ENCODE assay signal across 22 mouse cellular contexts in genomic region chr1:91537786-91538569, GRCm38 (mm10). TPM values are rescaled to one million over a fixed set of nuclear protein-coding genes. Genes with fewer than 3 reads are reported as not detected.
DNase-seq lines count a peak whose midpoint lies in the region; ATAC-seq and TF ChIP-seq lines count a peak whose summit lies in the region.
"Had no signal": no experiment of that assay in that cellular context is flagged by ENCODE, and none has a peak within 500 bp of the region (broad histone marks: within the 10 kb centered on the region; RNA-seq: fewer than 3 reads in every experiment).

No protein-coding gene starts in this region.

- H3K4me3 ChIP-seq in lung, embryonic 15.5 days = no peak overlapping the region
- H3K4me3 ChIP-seq in MEL (ENCODE audit: control insufficient read depth in 1 of 2, insufficient read depth in 1 of 2, low read depth in 2 of 2, low read length in 2 of 2) = peak overlapping the region; percentile 33 to 93
- no peak overlapping the region for H3K4me3 ChIP-seq in liver, embryonic 11.5 days (ENCODE audit: low read depth, low read length)
- no peak overlapping the region for H3K4me3 ChIP-seq in forebrain, embryonic 13.5 days
- H3K4me3 ChIP-seq: heart, embryonic 15.5 days; hindbrain, embryonic 10.5 days; limb, embryonic 13.5 days; midbrain, embryonic 10.5 days; neural tube, embryonic 12.5 days had no signal

- peak; percentile 50 to 70; a peak in 2 of 4 replicates for TF ChIP-seq POLR2A in MEL (IDR thresholded peaks at IDR 0.05; ENCODE audit: control insufficient read depth in 1 of 2, insufficient read depth in 1 of 2, low read depth in 1 of 2, low read length in 2 of 2, poor library complexity in 1 of 2)

- peaks cover 20% of the 10 kb centered on the region for H3K4me1 ChIP-seq in lung, embryonic 15.5 days
- peaks cover 21 to 44% of the 10 kb centered on the region in 2 experiments for H3K4me1 ChIP-seq in MEL (ENCODE audit: control insufficient read depth in 1 of 2, insufficient read depth in 2 of 2, low read length in 2 of 2)
- peaks cover 28% of the 10 kb centered on the region for H3K4me1 ChIP-seq in liver, embryonic 11.5 days (replicated peaks; ENCODE audit: control insufficient read depth, insufficient read depth, low read length)
- H3K4me1 ChIP-seq in forebrain, embryonic 13.5 days = peaks cover 21% of the 10 kb centered on the region

- WGBS in lung, embryonic 15.5 days = 13% methylated on average over 13 of the region's 22 CpGs
- 31% methylated on average over 22 of the region's 22 CpGs for WGBS in liver, embryonic 11.5 days
- 20% methylated on average over 15 of the region's 22 CpGs for WGBS in forebrain, embryonic 13.5 days

- no peaks in the 10 kb centered on the region for H3K36me3 ChIP-seq in lung, embryonic 15.5 days
- H3K36me3 ChIP-seq in MEL (ENCODE audit: control insufficient read depth in 1 of 2, insufficient read depth in 2 of 2, low read length in 2 of 2) = peaks cover 0 to 40% of the 10 kb centered on the region in 2 experiments; a peak in 2 of 4 replicates
- no peaks in the 10 kb centered on the region for H3K36me3 ChIP-seq in liver, embryonic 11.5 days (ENCODE audit: control insufficient read depth, insufficient read depth, low read length)
- H3K36me3 ChIP-seq in forebrain, embryonic 13.5 days (ENCODE audit: poor library complexity, severe bottlenecking) = 0 out of 2 replicates have a peak, but pooled peaks cover 3% of the 10 kb centered on the region
- H3K36me3 ChIP-seq: heart, embryonic 15.5 days; limb, embryonic 13.5 days; midbrain, embryonic 10.5 days; neural tube, embryonic 12.5 days had no signal

- H3K79me2 ChIP-seq in MEL (ENCODE audit: control insufficient read depth, insufficient read depth, low read length, poor library complexity) = peaks cover 20% of the 10 kb centered on the region

- TF ChIP-seq RAD21 in MEL (IDR thresholded peaks at IDR 0.05; ENCODE audit: low read depth, low read length) = peak; percentile 4; the same call in 1 of the 2 replicates

- no peaks in the 10 kb centered on the region for H3K9me3 ChIP-seq in lung, embryonic 15.5 days
- no peaks in the 10 kb centered on the region for H3K9me3 ChIP-seq in MEL (replicated peaks; ENCODE audit: insufficient read depth, low read length)
- H3K9me3 ChIP-seq in liver, embryonic 11.5 days (ENCODE audit: control insufficient read depth, low read length) = no peaks in the 10 kb centered on the region
- H3K9me3 ChIP-seq in forebrain, embryonic 13.5 days (replicated peaks) = no peaks in the 10 kb centered on the region
- H3K9me3 ChIP-seq: heart, embryonic 15.5 days; hindbrain, embryonic 10.5 days; limb, embryonic 13.5 days; midbrain, embryonic 10.5 days; neural tube, embryonic 12.5 days had no signal

- peaks cover 16% of the 10 kb centered on the region for H3K27me3 ChIP-seq in lung, embryonic 15.5 days
- H3K27me3 ChIP-seq in MEL (ENCODE audit: control insufficient read depth in 1 of 2, insufficient read depth in 2 of 2, low read length in 2 of 2) = no peaks in the 10 kb centered on the region
- H3K27me3 ChIP-seq in liver, embryonic 11.5 days (replicated peaks; ENCODE audit: control insufficient read depth, insufficient read depth, low read length) = no peaks in the 10 kb centered on the region
- peaks cover 30% of the 10 kb centered on the region for H3K27me3 ChIP-seq in forebrain, embryonic 13.5 days

- no peak overlapping the region for H3K4me2 ChIP-seq in lung, embryonic 15.5 days
- H3K4me2 ChIP-seq in liver, embryonic 11.5 days = peak overlapping the region; percentile 95
- H3K4me2 ChIP-seq in forebrain, embryonic 13.5 days = no peak overlapping the region
- H3K4me2 ChIP-seq: heart, embryonic 15.5 days; limb, embryonic 13.5 days; neural tube, embryonic 12.5 days had no signal

- no peak for TF ChIP-seq EP300 in MEL (IDR thresholded peaks at IDR 0.05; ENCODE audit: low read depth in 1 of 2, low read length in 2 of 2)

- DNase-seq in lung, postnatal 4 days = no peak
- DNase-seq in MEL (ENCODE audit: low read depth, low spot score) = peak; percentile 83
- peak; percentile 37 for DNase-seq in liver, embryonic 11.5 days (ENCODE audit: low spot score)
- peak; percentile 56 for DNase-seq in yolk sac, embryonic 10.5 days (ENCODE audit: low spot score)
- DNase-seq in spleen, postnatal 10 days (ENCODE audit: low spot score in 2 of 2) = no peak
- DNase-seq: cerebellum, postnatal 10 days; gastrocnemius, postnatal 25 days; kidney, adult 2 months; kidney, postnatal 36 days; layer of hippocampus, adult 9-11 months; lung, postnatal 36 days; right cerebral cortex, postnatal 14 days; thymus, postnatal 4 days had no signal

- TF ChIP-seq CTCF in MEL (IDR thresholded peaks at IDR 0.05 in 2 of 3, conservative IDR thresholded peaks at IDR 0.05 in 1 of 3; ENCODE audit: control insufficient read depth in 1 of 3, insufficient read depth in 1 of 3, low read depth in 2 of 3, low read length in 3 of 3, poor library complexity in 1 of 3, severe bottlenecking in 1 of 3) = peak in 1 of 3 experiments; percentile 26; a peak in 1 of 6 replicates

- no peak overlapping the region for H3K9ac ChIP-seq in lung, embryonic 15.5 days
- peak overlapping the region; percentile 77 for H3K9ac ChIP-seq in MEL (ENCODE audit: control insufficient read depth, low read depth, low read length, poor library complexity, severe bottlenecking)
- H3K9ac ChIP-seq in liver, embryonic 11.5 days (ENCODE audit: low read depth, low read length) = peak overlapping the region; percentile 15; the same call in 1 of the 2 replicates
- no peak overlapping the region for H3K9ac ChIP-seq in forebrain, embryonic 13.5 days
- H3K9ac ChIP-seq: heart, embryonic 15.5 days; limb, embryonic 13.5 days; neural tube, embryonic 12.5 days had no signal

- no peak for ATAC-seq in lung, embryonic 15.5 days (ENCODE audit: borderline replicate concordance, extremely low read depth, low FRiP score, low TSS enrichment)
- ATAC-seq in liver, embryonic 11.5 days (replicated peaks; ENCODE audit: low FRiP score) = no peak
- ATAC-seq in forebrain, embryonic 13.5 days = no peak
- ATAC-seq: activated CD4-positive, CD25-positive, alpha-beta regulatory T cell, adult 4 months; forebrain, embryonic 14.5 days had no signal

- peak overlapping the region; percentile 69 for H3K27ac ChIP-seq in lung, embryonic 15.5 days
- peak overlapping the region; percentile 90 for H3K27ac ChIP-seq in MEL (ENCODE audit: control insufficient read depth, low read depth, low read length)
- H3K27ac ChIP-seq in liver, embryonic 11.5 days (ENCODE audit: low read depth, low read length) = peak overlapping the region; percentile 93
- no peak overlapping the region for H3K27ac ChIP-seq in forebrain, embryonic 13.5 days
- H3K27ac ChIP-seq: heart, embryonic 15.5 days; hindbrain, embryonic 10.5 days; limb, embryonic 13.5 days; midbrain, embryonic 10.5 days; neural tube, embryonic 12.5 days had no signal

TF ChIP-seq in MEL, 35 proteins besides CTCF, POLR2A, EP300 and RAD21:
- TF ChIP-seq USF1 (IDR thresholded peaks at IDR 0.05; ENCODE audit: low read depth, low read length) (no peak), NRF1 (IDR thresholded peaks at IDR 0.05; ENCODE audit: insufficient read depth, low read depth, low read length, poor library complexity, severe bottlenecking) (peak; percentile 61), MAX (IDR thresholded peaks at IDR 0.05; ENCODE audit: low read length) (no peak), HCFC1 (IDR thresholded peaks at IDR 0.05; ENCODE audit: low read depth, low read length) (no peak), TAL1 (IDR thresholded peaks at IDR 0.05; ENCODE audit: low read length) (no peak), MAFK (IDR thresholded peaks at IDR 0.05; ENCODE audit: borderline replicate concordance, low read depth, low read length) (no peak), ZMIZ1 (IDR thresholded peaks at IDR 0.05; ENCODE audit: low read depth, low read length) (peak; percentile 96), NELFE (IDR thresholded peaks at IDR 0.05; ENCODE audit: low read depth, low read length) (peak; percentile 45; the same call in 1 of the 2 replicates), RCOR1 (IDR thresholded peaks at IDR 0.05; ENCODE audit: low read depth, low read length) (no peak), KAT2A (conservative IDR thresholded peaks at IDR 0.05; ENCODE audit: low read depth, low read length) (no peak), TBP (IDR thresholded peaks at IDR 0.05; ENCODE audit: low read depth, low read length) (peak; percentile 78), CHD1 (IDR thresholded peaks at IDR 0.05; ENCODE audit: low read depth, low read length) (no peak), MYC (IDR thresholded peaks at IDR 0.05; ENCODE audit: low read depth, low read length) (no peak), CHD2 (IDR thresholded peaks at IDR 0.05; ENCODE audit: low read length) (no peak)

RNA-seq across cellular contexts. Expression of gene Asb1, which starts 2.4 kb away (rescaled TPM):
- 5.9 and 6.2 TPM in 2 replicates for polyA plus RNA-seq in lung, embryonic 15.5 days (2015; fragmentation: Nextera tagmentation; extraction: Ambion mirVana)
- 38.4 and 41.3 TPM in 2 replicates for total RNA-seq in MEL (2012; rRNA removed)
- 10 to 100 TPM in 1 of 2 experiments, not detected in 1; 37.9 TPM for polyA plus RNA-seq in MEL (2012; ENCODE audit: insufficient read depth in 1 of 2, insufficient read length in 2 of 2, low read depth in 1 of 2, low replicate concordance in 2 of 2, missing spikeins in 1 of 2)
- polyA plus RNA-seq in liver, embryonic 11.5 days (2014; fragmentation: Nextera tagmentation; extraction: Ambion mirVana) = 12.2 and 13.4 TPM in 2 replicates
- polyA plus RNA-seq in forebrain, embryonic 13.5 days (2015; fragmentation: Nextera tagmentation; extraction: Ambion mirVana) = 11.0 and 12.0 TPM in 2 replicates

RNA-seq across cellular contexts. Expression of gene Traf3ip1, which starts 43.5 kb away (rescaled TPM):
- 11.0 and 11.5 TPM in 2 replicates for polyA plus RNA-seq in lung, embryonic 15.5 days (2015; fragmentation: Nextera tagmentation; extraction: Ambion mirVana)
- total RNA-seq in MEL (2012; rRNA removed) = 12.0 and 13.6 TPM in 2 replicates
- 10 to 100 TPM in 1 of 2 experiments, not detected in 1; 19.6 TPM for polyA plus RNA-seq in MEL (2012; ENCODE audit: insufficient read depth in 1 of 2, insufficient read length in 2 of 2, low read depth in 1 of 2, low replicate concordance in 2 of 2, missing spikeins in 1 of 2)
- 4.4 TPM in 2 replicates for polyA plus RNA-seq in liver, embryonic 11.5 days (2014; fragmentation: Nextera tagmentation; extraction: Ambion mirVana)
- polyA plus RNA-seq in forebrain, embryonic 13.5 days (2015; fragmentation: Nextera tagmentation; extraction: Ambion mirVana) = 9.9 and 11.2 TPM in 2 replicates

Comparison
In these comparisons a context has a peak if more than half of its experiments do, and no peak if none do; other contexts are left out.
1. H3K4me3 ChIP-seq: peak in MEL (2 of 2); none in lung, embryonic 15.5 days (single experiment), liver, embryonic 11.5 days (single experiment) and forebrain, embryonic 13.5 days (single experiment).
2. H3K9ac ChIP-seq: peak in MEL (single experiment) and liver, embryonic 11.5 days (single experiment); none in lung, embryonic 15.5 days (single experiment) and forebrain, embryonic 13.5 days (single experiment).
3. DNase-seq: peak in MEL (single experiment), liver, embryonic 11.5 days (single experiment) and yolk sac, embryonic 10.5 days (single experiment); none in lung, postnatal 4 days (0 of 2) and spleen, postnatal 10 days (0 of 2).